Mouse (Mus musculus) frontal cortex, postnatal 36 days (tissue): Measurements from ENCODE around the gene Arl14.

ENCODE experiments used
- DNase-seq, 2 experiments: peaks; one replicate each; pipeline ENCODE4 v3.0.0; 2022; ENCODE audit warnings: low spot score in 2 of 2

Gene Arl14

DNA sequence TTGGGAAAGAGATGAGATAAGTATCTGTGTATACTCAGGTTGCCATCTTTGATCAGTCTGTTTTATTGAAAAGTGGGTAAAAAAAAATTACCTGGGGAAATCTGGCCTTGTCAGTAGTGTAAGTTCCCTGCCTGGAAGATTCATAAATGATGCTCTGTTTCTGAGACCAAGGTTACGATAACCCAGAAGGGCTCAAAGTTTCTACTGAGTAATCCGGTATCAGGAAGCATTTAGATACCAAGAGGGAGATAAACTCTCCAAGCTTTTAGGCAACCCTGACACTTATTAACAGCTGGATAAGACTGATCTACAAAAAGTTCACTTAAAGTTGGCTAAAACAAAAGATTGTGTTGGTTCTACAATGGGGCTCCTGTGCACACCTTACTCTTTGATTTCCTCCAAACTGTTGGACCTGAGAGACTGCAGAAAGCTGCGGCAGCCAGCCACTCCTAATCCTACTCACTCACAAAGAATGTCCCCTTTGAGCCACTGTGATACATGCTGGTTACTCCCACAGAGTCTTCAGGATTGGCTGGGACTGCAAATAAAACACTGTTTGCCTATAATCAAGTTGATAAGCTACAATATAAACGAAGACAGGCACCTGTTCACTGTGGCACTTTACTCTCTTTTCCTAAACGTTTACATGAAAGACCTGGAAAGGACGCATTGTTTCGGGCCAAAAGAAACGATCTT is at the start of gene Arl14:
Gene Arl14, plus strand, starts transcription at position 614 of the 696 bp plus-strand sequence.
- no peak for DNase-seq

- DNase-seq = no peak
Observed at GRCm38 (mm10) chr3:69175229-69175628, 47.0 kb upstream of the Arl14 start.

DNA sequence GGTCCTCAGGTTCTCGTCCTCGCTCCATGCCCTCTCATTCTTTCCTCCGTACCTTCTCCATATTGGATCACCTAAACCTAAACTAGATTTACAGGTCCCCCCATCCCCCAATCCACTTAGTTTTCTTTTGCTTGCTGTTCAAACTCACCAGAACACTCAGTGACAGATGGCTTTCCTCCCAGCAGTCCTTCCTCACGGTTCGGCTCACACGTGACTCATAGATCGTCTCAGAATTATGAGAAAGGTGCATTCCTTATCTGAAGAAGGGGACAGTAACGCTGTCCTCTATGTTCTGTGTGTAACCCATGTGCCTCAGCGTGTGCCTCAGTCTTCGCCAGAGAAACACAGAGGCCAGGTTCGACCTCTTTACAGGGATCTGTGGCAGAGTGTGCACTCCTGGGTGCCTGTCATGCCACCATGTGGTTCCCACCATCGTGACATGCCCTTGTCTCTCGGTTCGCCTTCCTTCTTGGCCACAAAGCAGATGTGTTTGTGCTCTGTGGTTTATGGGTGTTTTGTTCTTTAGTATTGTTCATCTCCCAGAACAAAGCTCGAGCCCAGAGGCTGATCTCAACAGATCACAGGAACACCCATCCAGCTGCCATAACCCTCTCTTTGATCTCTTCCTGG is 44.9 kb upstream of the Arl14 start:
- DNase-seq = no peak

DNA sequence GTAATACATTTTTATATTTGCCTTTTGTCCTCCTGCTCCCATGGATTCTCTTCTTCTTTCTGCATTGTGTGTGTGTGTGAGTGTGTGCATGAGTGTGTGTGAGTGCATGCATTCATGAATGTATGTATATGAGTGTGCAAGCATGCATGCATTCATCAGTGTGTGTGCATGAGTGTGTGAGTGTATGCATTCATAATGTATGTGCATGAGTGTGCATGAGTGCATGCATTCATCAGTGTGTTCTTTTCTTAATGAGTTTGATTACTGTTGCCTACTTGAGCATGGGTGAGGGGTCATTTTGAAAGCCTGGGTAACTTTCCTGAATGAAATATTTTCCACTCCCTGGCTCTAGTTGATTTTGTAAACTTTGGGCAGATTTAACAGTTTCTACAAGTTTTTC is 44.3 kb upstream of the Arl14 start:
- DNase-seq = no peak

DNA sequence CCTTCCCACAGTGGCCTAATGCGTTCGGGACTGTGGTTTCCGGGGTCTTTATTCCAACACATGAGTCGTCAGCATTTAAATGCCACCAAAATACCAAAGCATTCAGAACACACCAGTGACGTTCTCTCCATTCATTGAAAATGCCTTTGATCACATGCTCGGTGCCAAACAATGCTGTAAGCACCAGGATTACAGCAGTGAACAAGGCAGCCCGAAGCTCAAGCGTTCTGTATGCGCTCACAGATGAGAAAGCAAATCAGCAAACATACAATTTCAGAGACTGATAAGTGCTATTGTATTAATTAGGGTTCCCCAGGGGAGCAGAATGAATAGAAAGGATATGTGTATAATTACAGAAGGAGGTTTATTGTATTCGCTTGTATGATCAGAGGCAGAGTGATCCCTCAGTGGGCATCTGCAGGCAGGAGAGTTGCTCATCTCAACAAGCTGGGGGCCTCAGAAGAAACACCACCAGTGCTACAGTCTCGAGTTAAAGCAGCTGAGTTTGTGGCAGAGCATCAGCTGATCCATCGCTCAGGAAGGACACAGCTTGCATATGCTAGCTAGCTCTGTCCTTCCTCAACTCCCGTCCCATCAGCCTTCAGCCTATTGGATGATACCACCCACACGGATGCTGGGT is 43.7 kb upstream of the Arl14 start:
- no peak for DNase-seq

GRCm38 (mm10) chr3:69181531-69181930 is 40.7 kb upstream of the Arl14 start:
- no peak for DNase-seq

- DNase-seq = no peak
Observed at GRCm38 (mm10) chr3:69182225-69182624, 40.0 kb upstream of the Arl14 start.

- DNase-seq = no peak
Observed at GRCm38 (mm10) chr3:69185244-69185643, 37.0 kb upstream of the Arl14 start.

GRCm38 (mm10) chr3:69186031-69186430 is 36.2 kb upstream of the Arl14 start:
- no peak for DNase-seq

GRCm38 (mm10) chr3:69186643-69187042 is 35.6 kb upstream of the Arl14 start:
- DNase-seq = peak; percentile 24 to 42

DNA sequence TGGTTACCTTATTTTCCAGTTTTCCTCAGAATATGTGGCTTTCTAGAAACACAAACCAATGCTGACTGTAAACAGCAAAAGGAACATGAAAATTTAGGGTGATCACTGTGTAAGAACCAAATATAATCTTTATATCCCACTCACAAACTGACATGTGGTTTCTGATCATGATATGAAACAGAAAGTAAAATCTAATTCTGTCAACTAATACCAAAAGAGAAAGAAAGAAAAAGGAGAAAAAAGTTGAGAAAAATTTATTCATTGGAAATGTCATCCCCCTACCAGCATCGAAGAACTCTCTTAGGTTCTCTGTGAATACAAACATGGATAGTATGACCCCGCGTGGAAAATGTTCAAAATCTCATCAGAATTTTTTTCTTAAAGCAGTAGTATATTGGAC is 29.2 kb upstream of the Arl14 start:
- no peak for DNase-seq

DNA sequence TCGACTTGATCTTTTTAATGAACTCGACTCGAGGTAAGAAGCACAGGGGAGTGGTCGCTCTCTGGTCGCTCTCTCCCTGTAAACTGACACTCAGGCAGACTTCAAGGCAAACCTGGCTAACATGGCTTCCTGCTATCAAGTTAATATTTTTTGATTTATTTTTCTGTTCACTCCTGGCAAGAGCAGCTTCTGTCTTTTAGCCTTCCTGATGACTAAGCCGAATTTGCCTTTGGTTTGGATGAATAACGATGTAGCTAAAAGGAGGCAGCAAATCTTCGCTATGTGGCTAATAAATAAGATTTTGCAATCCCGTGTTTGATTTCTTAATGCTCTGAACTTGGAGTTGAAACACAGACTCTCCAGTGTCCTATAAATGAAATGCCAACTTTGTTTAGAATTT is 27.7 kb upstream of the Arl14 start:
- no peak for DNase-seq

DNA sequence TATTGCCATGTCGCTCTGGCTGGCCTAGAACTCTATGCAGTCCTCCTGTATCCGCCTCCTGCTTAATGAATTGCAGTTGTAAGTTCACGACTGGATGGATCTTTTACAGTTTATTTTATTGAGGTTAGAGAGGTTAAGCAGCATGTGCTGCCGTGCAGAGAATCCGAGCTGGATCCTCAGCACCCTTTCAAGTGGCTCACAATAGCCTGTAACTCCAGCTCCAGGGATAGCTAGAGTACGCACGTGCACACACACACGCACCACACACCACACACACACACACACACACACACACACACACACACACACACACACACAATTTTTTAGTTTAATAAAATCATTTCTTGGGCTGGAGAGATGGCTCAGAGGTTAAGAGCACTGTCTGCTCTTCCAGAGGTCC is 27.0 kb upstream of the Arl14 start:
- DNase-seq = no peak

DNA sequence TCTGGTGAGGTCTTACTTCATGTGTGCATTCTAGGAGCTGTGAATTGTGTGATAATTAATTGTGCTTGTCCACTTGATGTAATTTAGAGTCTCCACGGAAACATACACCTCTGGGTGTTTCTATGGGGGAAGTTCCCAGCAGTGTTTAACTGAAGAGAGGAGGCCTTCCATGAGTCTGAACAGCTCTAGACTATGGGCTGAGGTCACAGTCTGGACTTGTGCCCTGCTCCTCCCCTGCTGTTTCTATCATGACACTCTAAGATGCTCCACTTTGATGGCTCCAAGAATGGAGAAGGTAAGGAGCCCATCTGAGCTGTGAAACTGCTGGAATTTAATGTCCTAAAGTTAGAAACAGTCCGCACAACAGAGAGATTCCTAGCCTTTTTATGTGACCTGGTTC is 24.1 kb upstream of the Arl14 start:
- no peak for DNase-seq

- no peak for DNase-seq
Observed at GRCm38 (mm10) chr3:69200251-69200650, 22.0 kb upstream of the Arl14 start.

DNA sequence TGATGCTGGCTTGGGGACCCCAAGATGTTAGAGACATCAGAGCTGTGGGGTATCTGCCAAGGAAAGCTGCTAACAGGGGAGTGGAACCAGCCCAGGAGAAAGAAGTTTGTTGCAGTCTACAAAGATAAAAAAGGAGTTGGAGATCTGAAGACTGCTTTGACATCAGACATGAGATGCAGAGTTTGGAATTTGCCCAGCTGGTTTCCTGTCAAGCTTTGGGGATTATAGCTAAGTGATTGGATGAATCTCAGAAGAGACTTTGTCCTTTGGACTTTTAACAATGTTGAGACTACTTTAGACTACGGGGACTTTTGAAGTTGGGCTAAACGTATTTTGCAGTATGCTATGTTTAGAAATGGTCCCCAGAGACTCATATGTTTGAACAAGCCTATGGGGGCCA is 21.0 kb upstream of the Arl14 start:
- DNase-seq = no peak

GRCm38 (mm10) chr3:69202876-69203275 is 19.3 kb upstream of the Arl14 start:
- DNase-seq = no peak

DNA sequence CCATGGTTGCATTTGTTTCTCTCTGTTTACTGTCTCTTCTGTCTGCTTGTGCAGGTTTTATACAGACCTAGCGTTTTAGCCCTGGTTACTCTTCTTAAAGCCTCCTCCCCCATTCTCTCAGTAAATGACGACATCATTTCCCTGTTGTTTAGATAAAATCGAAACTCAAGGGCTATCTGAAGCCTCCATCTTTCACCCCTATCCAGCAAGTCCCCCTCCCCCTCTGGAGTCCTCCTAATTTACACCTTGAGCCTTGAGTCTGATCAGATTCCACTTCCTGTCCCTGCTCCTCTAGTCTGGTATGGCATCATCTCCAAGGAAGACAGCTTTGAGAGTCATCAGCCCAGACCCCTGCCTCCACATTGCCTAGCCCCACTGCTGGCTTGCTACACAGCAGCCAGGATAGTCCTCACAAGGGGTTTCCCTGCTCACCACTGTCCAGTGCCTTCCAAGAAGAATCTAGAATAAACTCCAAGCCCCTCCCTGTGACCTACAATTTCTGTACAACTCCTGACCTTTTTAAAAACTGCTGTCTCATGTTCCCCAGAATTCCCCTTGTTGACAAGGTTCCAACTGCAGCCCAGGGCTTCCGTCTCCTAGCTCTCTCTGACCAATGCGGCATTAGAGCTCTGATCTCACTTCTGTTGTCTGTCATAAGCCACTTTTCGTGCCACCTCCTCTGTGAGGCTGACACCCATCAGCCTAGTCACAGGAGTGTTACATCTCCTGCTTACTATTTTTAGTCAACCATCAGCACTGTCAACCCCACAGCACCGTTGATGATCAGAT is 16.8 kb upstream of the Arl14 start:
- DNase-seq = no peak

GRCm38 (mm10) chr3:69206193-69206893 is 15.9 kb upstream of the Arl14 start:
- DNase-seq = no peak

- DNase-seq = no peak
Observed at GRCm38 (mm10) chr3:69208441-69209309, 13.5 kb upstream of the Arl14 start.

- DNase-seq = no peak
Observed at GRCm38 (mm10) chr3:69212246-69212645, 10.0 kb upstream of the Arl14 start.
